Mouse (Mus musculus) intestine, embryonic 14.5 days (tissue): ENCODE data around the gene Grrp1. TPM values are rescaled to one million over a fixed set of nuclear protein-coding genes. Genes with fewer than 3 reads are reported as not detected.

Experiments
- ATAC-seq: fragments of 200-750 bp; cut with Nextera tagmentation; replicated peaks from 2 replicates; pipeline ENCODE4 v1.8.0; 2017; ENCODE audit warnings: low read depth, moderate number of reproducible peaks, moderate TSS enrichment, moderate library complexity; ENCODE audit not compliant: low FRiP score, low TSS enrichment
- DNase-seq: peaks from one replicate; pipeline ENCODE4 v3.0.0-alpha.2; 2018; ENCODE audit warnings: low spot score
- H3K27ac ChIP-seq: fragments of 300-500 bp; sonication (generic); 2 replicates; pipeline ENCODE4 v1.5.1; 2014; ENCODE audit warnings: low read depth, mild to moderate bottlenecking, control low read depth
- H3K27me3 ChIP-seq: fragments of 300-500 bp; sonication (generic); replicated peaks from 2 replicates; pipeline ENCODE4 v1.6.1; 2014; ENCODE audit warnings: low read length, control low read depth; ENCODE audit not compliant: control insufficient read depth, insufficient read depth
- H3K36me3 ChIP-seq: fragments of 300-500 bp; sonication (generic); 2 replicates; pipeline ENCODE4 v1.6.1; 2014; ENCODE audit warnings: low read length, control low read depth; ENCODE audit not compliant: control insufficient read depth, insufficient read depth
- H3K4me1 ChIP-seq: fragments of 300-500 bp; sonication (generic); replicated peaks from 2 replicates; pipeline ENCODE4 v1.6.1; 2014; ENCODE audit warnings: low read length, control low read depth, mixed read lengths; ENCODE audit not compliant: control insufficient read depth, insufficient read depth
- H3K4me2 ChIP-seq: fragments of 300-500 bp; sonication (generic); 2 replicates; pipeline ENCODE4 v1.6.1; 2014; ENCODE audit warnings: low read length
- H3K4me3 ChIP-seq: fragments of 300-500 bp; sonication (generic); 2 replicates; pipeline ENCODE4 v1.5.1; 2014; ENCODE audit warnings: low read depth, low read length, control low read depth, mixed read lengths
- H3K9ac ChIP-seq: fragments of 300-500 bp; sonication (generic); 2 replicates; pipeline ENCODE4 v1.6.1; 2014; ENCODE audit warnings: mild to moderate bottlenecking, low read length
- H3K9me3 ChIP-seq: fragments of 300-500 bp; sonication (generic); 2 replicates; pipeline ENCODE4 v1.6.1; 2016; ENCODE audit warnings: low read length, control low read depth; ENCODE audit not compliant: control insufficient read depth
- WGBS: fragments of 180-500 bp; shearing (Covaris S2); extraction: QIAGEN DNeasy Blood & Tissue Kit; methylation state at CpG from one replicate; pipeline ENCODE4 v1.1.7; 2014; 5-methylcytosine and 5-hydroxymethylcytosine counted together
- polyA plus RNA-seq: library from polyadenylated mRNA; unstranded; fragments of >200 nt; fragmentation: Nextera tagmentation; extraction: Ambion mirVana; gene quantifications from 2 replicates; pipeline ENCODE4 v1.2.1, GENCODE M21; 2014

Gene Grrp1
- polyA plus RNA-seq, 1 experiment from 2014 or later: 4.5 TPM

GRCm38 (mm10) chr4:134202904-134203303 lies 51.0 kb downstream of the Grrp1 start, which contains the start of gene Gm7534:
Gene Gm7534, minus strand, starts transcription at chr4:134203004.
- no peak for ATAC-seq
- H3K4me2 ChIP-seq: no peak within 1 kb of the TSS
- no peak for DNase-seq
- no peaks in the 10 kb centered on the region for H3K9me3 ChIP-seq
- H3K27me3 ChIP-seq: no peaks in the 10 kb centered on the region
- H3K36me3 ChIP-seq: no peaks in the 10 kb centered on the region
- H3K4me1 ChIP-seq: no peaks in the 10 kb centered on the region
- no peak within 1 kb of the TSS for H3K27ac ChIP-seq
- no peak within 1 kb of the TSS for H3K9ac ChIP-seq
- H3K4me3 ChIP-seq: no peak within 1 kb of the TSS
- 94% methylated on average over 4 of the region's 4 CpGs for WGBS

Other genes starting within 250 kb of the Grrp1 start
- 0.05 and 0.08 TPM in 2 replicates for gene Lin28a, start 235.3 kb downstream of the Grrp1 start, polyA plus RNA-seq
- not detected in 2 replicates for gene Zfp683, start 200.3 kb downstream of the Grrp1 start, polyA plus RNA-seq
- gene Crybg2, start 193.3 kb downstream of the Grrp1 start, polyA plus RNA-seq: 8.9 and 11.4 TPM in 2 replicates
- 23.5 and 24.3 TPM in 2 replicates for gene Cd52, start 159.0 kb downstream of the Grrp1 start, polyA plus RNA-seq
- 5.7 and 8.1 TPM in 2 replicates for gene Ubxn11, start 151.5 kb downstream of the Grrp1 start, polyA plus RNA-seq
- gene Sh3bgrl3, start 125.3 kb downstream of the Grrp1 start, polyA plus RNA-seq: 377 and 393 TPM in 2 replicates
- gene Cep85, start 67.0 kb downstream of the Grrp1 start, polyA plus RNA-seq: 46.8 and 60.1 TPM in 2 replicates
- not detected in 2 replicates for gene Gm7534, start 51.1 kb downstream of the Grrp1 start, polyA plus RNA-seq
- 0.19 TPM in 1 of 2 replicates, not detected in the other for gene Catsper4, start 26.7 kb downstream of the Grrp1 start, polyA plus RNA-seq
- 6.1 and 7.5 TPM in 2 replicates for gene Cnksr1, start 15.7 kb downstream of the Grrp1 start, polyA plus RNA-seq
- 0.24 and 0.41 TPM in 2 replicates for gene E130218I03Rik, start 10.4 kb downstream of the Grrp1 start, polyA plus RNA-seq
- gene Zfp593, start 8.5 kb downstream of the Grrp1 start, polyA plus RNA-seq: 17.5 and 20.7 TPM in 2 replicates
- gene Gm30191, start 7.2 kb downstream of the Grrp1 start, polyA plus RNA-seq: not detected in 2 replicates
- gene Pdik1l, start 33.8 kb upstream of the Grrp1 start, polyA plus RNA-seq: 18.4 and 20.5 TPM in 2 replicates
- gene Trim63, start 61.0 kb upstream of the Grrp1 start, polyA plus RNA-seq: 0.09 TPM in 1 of 2 replicates, not detected in the other
- 0.19 and 0.26 TPM in 2 replicates for gene Slc30a2, start 89.1 kb upstream of the Grrp1 start, polyA plus RNA-seq
- gene Extl1, start 129.7 kb upstream of the Grrp1 start, polyA plus RNA-seq: 1.2 and 1.4 TPM in 2 replicates
- gene Pafah2, start 142.2 kb upstream of the Grrp1 start, polyA plus RNA-seq: 28.4 and 32.5 TPM in 2 replicates
- gene Stmn1, start 214.2 kb upstream of the Grrp1 start, polyA plus RNA-seq: 1,522 and 1,793 TPM in 2 replicates
- 1.3 and 2.1 TPM in 2 replicates for gene Paqr7, start 242.6 kb upstream of the Grrp1 start, polyA plus RNA-seq